Mouse (Mus musculus): ENCODE measurements at regions not wholly inside any gene's neighbourhood (a gene's known extent, or its start where the extent isn't known, plus 50 kb on each side); places are given as distances from the start of the nearest gene placed in this dataset.

DNA sequence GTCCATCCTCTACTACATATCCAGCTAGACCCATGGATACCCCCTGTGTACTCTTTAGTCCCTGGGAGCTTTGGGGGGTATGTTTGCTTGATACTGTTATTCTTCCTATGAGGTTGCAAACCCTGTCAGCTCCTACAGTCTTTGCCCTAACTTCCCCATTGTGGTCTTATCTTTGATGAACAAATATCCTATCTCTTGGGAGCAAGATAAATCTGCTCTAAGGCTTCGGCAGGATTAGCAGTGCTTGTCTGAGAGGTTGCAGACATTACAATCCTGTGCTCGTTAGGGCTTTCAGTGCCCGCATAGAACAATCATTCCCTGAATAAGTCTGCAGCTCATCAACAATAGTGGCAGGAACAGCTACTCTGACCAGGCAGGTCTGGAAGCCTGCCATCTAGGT lies 1002.7 kb upstream of the Zeb2 start:
- no peaks in the 10 kb centered on the region for H3K9me3 ChIP-seq (replicated peaks)
- H3K36me3 ChIP-seq: no peaks in the 10 kb centered on the region
- no peak overlapping the region for H3K9ac ChIP-seq
- no peak for ATAC-seq (ENCODE audit: insufficient number of reproducible peaks, low FRiP score)
- H3K4me1 ChIP-seq (replicated peaks): no peaks in the 10 kb centered on the region
- H3K4me2 ChIP-seq: no peak overlapping the region
- WGBS: 27% methylated on average over 3 of the region's 3 CpGs
- H3K4me3 ChIP-seq: no peak overlapping the region
- no peaks in the 10 kb centered on the region for H3K27me3 ChIP-seq (replicated peaks)
- no peak overlapping the region for H3K27ac ChIP-seq (ENCODE audit: poor library complexity, severe bottlenecking)

DNA sequence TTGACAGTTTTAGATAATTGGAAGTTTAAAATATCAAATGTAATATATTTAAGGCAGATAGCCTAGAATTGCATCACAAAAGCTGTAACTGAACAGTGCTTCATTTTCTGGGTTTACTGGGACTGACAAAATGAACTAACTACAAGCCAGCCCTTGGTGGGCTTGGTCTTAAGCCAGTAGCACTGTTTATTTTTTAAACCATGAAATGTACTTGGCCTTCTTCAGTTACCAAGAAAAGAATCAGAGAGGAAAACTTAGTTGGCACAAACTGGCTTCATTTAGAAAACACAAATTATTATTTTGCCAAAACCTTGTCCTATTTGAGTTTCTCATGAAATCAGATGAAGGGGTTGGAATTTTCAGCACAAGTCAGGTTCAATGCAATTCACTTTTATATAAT lies 989.8 kb upstream of the Zeb2 start:
- ATAC-seq (ENCODE audit: insufficient number of reproducible peaks, low FRiP score): no peak
- Histone ChIP-seq H3K9me3 (replicated peaks) (no peaks in the 10 kb centered on the region), H3K36me3 (no peaks in the 10 kb centered on the region), H3K27me3 (replicated peaks) (no peaks in the 10 kb centered on the region), H3K4me1 (replicated peaks) (no peaks in the 10 kb centered on the region), H3K4me2 (no peak overlapping the region), H3K27ac (ENCODE audit: poor library complexity, severe bottlenecking) (no peak overlapping the region), H3K4me3 (no peak overlapping the region), H3K9ac (no peak overlapping the region)

DNA sequence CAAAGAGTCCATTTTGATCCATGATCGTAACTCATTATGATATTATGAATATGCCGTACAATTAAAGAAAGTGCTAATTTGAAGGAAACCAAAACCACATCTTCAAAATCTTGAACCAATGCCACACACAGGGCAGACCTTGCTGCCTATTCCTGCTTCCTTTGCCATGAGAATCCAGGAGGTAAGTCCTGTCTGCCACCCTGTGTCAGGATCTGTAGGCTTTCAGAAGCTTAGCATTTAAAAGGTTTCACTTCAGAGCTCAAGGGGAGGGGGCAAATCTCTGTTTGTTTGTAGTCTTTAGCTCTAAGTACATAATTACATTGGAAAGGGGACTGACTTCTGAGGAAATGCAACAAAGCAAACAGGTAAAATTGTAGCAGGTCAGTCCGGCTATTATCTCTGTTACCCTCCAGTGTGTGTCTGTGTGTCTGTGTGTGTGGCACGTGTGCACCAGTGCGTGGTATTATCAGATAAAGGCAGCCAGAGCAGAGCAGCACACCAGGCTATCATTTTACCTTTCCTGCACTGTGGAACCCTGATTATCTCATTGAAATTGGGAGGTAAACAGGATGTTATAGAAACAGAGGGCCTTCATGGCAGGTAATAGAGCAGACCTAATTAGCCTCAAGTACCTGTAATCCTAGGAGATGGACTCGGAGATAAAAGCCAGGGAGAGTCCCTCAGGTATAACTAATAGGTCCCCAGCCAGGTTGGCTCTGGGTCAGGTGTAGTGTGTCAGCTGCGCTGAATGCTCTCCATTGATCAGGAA lies 948.0 kb upstream of the Zeb2 start:
- H3K36me3 ChIP-seq: no peaks in the 10 kb centered on the region
- WGBS: 57% methylated on average over 7 of the region's 7 CpGs
- H3K9ac ChIP-seq: no peak overlapping the region
- no peak for ATAC-seq (ENCODE audit: insufficient number of reproducible peaks, low FRiP score)
- no peak overlapping the region for H3K4me3 ChIP-seq
- H3K27me3 ChIP-seq (replicated peaks): no peaks in the 10 kb centered on the region
- no peaks in the 10 kb centered on the region for H3K4me1 ChIP-seq (replicated peaks)
- no peaks in the 10 kb centered on the region for H3K9me3 ChIP-seq (replicated peaks)
- H3K4me2 ChIP-seq: no peak overlapping the region
- H3K27ac ChIP-seq (ENCODE audit: poor library complexity, severe bottlenecking): no peak overlapping the region

DNA sequence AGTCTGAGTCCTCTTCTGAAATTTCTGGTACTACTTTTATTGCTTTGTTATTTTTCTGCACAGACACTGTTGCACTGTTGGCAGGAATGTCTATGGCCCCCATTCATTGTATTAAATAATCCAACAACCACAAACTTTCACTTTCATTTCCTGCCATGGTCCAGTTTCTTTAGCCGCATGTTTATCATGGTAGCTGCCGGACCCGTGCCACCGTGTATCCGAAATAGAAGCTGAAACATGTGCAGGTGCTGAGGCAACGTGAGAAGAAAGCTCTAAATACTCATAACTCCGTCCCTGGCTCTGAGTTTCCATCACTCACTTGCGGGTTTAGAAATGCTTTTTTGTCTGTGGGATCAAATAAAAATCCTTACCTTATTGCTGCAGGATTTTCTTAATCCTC lies 938.5 kb upstream of the Zeb2 start:
- H3K27ac ChIP-seq (ENCODE audit: poor library complexity, severe bottlenecking): no peak overlapping the region
- no peak overlapping the region for H3K9ac ChIP-seq
- H3K4me1 ChIP-seq (replicated peaks): peaks cover 4% of the 10 kb centered on the region; the same call in 1 of the 2 replicates
- H3K27me3 ChIP-seq (replicated peaks): no peaks in the 10 kb centered on the region
- 70% methylated on average over 8 of the region's 8 CpGs for WGBS
- 0 out of 2 replicates have a peak overlapping the region, but pooled peaks have one; percentile 15 for H3K4me3 ChIP-seq
- peak overlapping the region; percentile 49 for H3K4me2 ChIP-seq
- H3K9me3 ChIP-seq (replicated peaks): no peaks in the 10 kb centered on the region
- no peak for ATAC-seq (ENCODE audit: insufficient number of reproducible peaks, low FRiP score)
- no peaks in the 10 kb centered on the region for H3K36me3 ChIP-seq

DNA sequence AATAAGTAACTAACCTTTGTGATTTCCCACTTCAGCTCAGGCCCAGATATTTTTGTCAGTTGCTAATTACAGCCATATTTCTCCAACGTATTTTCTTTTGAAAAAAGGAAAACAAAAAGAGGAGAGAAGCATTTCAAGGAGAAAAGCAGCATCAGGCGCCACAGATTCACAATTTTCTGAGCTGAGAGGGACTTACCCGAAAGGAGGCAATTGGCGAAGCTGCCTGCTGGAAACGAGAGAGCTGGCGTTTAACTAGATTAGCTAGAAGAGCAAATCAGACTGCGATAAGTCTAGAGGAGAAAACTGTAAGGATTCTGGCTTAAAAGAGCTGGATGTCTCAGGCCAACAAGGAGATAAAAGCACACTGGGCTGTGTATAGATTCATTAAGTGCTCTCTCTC lies 937.7 kb upstream of the Zeb2 start:
- H3K9me3 ChIP-seq (replicated peaks): no peaks in the 10 kb centered on the region
- H3K36me3 ChIP-seq: no peaks in the 10 kb centered on the region
- no peak overlapping the region for H3K4me2 ChIP-seq
- H3K27ac ChIP-seq (ENCODE audit: poor library complexity, severe bottlenecking): no peak overlapping the region
- H3K27me3 ChIP-seq (replicated peaks): no peaks in the 10 kb centered on the region
- 55% methylated on average over 7 of the region's 7 CpGs for WGBS
- no peak overlapping the region for H3K9ac ChIP-seq
- ATAC-seq (ENCODE audit: insufficient number of reproducible peaks, low FRiP score): no peak
- peaks cover 4% of the 10 kb centered on the region; the same call in 1 of the 2 replicates for H3K4me1 ChIP-seq (replicated peaks)
- no peak overlapping the region for H3K4me3 ChIP-seq

DNA sequence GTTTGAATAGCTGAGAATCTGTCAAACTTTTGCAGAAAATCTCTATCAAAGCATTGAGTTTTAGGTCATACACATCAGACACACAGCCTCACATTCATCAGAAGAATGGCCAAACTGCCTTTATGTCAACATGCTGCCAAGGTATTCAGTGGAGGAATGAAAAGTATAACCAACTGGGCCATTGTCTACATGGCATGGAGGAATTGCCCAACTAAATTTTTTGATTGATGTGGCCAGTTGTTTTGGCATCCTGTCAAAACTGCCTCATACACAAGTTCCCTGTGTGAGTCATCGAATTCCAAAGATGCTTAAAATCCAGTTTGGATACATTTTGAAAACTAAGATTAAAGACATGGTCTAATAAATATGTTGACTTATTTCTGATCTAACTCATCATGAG lies 904.7 kb upstream of the Zeb2 start:
- no peak overlapping the region for H3K9ac ChIP-seq
- 81% methylated on average over 1 of the region's 1 CpGs for WGBS
- no peaks in the 10 kb centered on the region for H3K4me1 ChIP-seq (replicated peaks)
- no peak overlapping the region for H3K4me2 ChIP-seq
- H3K4me3 ChIP-seq: no peak overlapping the region
- no peak for ATAC-seq (ENCODE audit: insufficient number of reproducible peaks, low FRiP score)
- H3K27me3 ChIP-seq (replicated peaks): no peaks in the 10 kb centered on the region
- H3K9me3 ChIP-seq (replicated peaks): no peaks in the 10 kb centered on the region
- no peak overlapping the region for H3K27ac ChIP-seq (ENCODE audit: poor library complexity, severe bottlenecking)
- H3K36me3 ChIP-seq: no peaks in the 10 kb centered on the region

DNA sequence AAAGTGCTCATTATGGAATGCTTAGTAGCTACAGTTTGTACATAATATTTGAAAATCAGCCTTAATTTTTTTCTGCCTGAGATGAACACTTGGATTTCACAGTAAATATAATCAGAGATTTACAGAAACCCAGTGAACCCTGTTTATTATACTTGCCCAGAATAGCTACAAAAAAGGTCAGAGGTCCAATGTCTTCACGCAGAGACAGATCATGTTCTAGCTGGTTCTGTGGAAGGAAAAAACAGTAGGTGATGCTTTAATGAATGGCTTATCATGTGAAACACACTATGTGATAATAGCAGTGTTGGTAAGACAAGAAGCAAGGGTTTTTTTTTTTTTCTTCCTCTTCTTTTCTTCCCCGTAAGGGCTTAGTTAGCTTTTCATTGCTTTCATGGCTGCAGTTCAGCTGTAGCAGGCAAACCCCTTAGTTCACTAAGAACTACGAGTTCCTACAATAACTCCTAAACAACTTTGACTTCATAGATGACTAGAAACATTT lies 896.6 kb upstream of the Zeb2 start:
- Histone ChIP-seq H3K9ac (no peak overlapping the region), H3K9me3 (replicated peaks) (no peaks in the 10 kb centered on the region), H3K27me3 (replicated peaks) (no peaks in the 10 kb centered on the region), H3K4me1 (replicated peaks) (no peaks in the 10 kb centered on the region), H3K27ac (ENCODE audit: poor library complexity, severe bottlenecking) (no peak overlapping the region), H3K4me3 (no peak overlapping the region), H3K36me3 (no peaks in the 10 kb centered on the region), H3K4me2 (no peak overlapping the region)
- 58% methylated on average over 3 of the region's 3 CpGs for WGBS
- ATAC-seq (ENCODE audit: insufficient number of reproducible peaks, low FRiP score): no peak

DNA sequence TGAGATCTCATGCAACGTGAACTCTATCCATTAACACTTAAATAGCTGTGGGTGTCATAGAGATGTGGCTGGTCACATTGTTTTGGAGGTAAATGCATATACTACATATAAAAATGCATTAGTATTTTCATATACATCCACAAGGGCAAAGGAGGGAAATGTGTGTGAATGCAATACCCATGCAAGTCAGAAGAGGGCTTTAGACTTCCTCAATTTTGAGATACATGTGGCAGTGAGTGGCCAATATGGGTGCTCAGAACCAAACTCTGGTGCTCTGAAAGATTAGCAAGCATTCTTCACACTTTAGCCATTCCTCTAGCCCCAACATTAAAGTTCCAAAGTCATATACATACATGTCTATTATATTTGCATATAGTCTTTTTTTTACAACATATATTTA lies 895.5 kb upstream of the Zeb2 start:
- no peak overlapping the region for H3K9ac ChIP-seq
- H3K4me2 ChIP-seq: no peak overlapping the region
- no peak overlapping the region for H3K27ac ChIP-seq (ENCODE audit: poor library complexity, severe bottlenecking)
- H3K36me3 ChIP-seq: no peaks in the 10 kb centered on the region
- no peak for ATAC-seq (ENCODE audit: insufficient number of reproducible peaks, low FRiP score)
- no peak overlapping the region for H3K4me3 ChIP-seq
- H3K27me3 ChIP-seq (replicated peaks): no peaks in the 10 kb centered on the region
- WGBS: 77% methylated on average over 1 of the region's 1 CpGs
- no peaks in the 10 kb centered on the region for H3K9me3 ChIP-seq (replicated peaks)
- no peaks in the 10 kb centered on the region for H3K4me1 ChIP-seq (replicated peaks)

DNA sequence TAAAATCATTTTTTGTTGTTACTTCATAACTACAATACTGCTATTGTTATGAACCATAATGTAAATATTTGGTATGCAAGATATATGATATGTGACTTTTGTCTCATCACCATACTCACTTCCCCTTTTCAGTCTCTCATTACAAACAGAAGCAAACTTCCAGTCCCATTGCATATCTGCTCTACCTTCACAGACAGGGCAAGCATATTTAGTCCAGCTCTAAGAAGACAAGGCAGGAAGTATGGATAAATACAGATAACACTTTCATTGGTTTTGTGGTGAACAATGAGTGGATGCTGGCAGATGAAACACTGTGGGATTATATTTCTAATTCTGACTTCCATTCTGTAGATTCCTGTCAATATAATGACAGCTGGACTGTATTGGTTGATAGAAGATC lies 858.0 kb upstream of the Zeb2 start:
- H3K27ac ChIP-seq (ENCODE audit: poor library complexity, severe bottlenecking): no peak overlapping the region
- no peaks in the 10 kb centered on the region for H3K9me3 ChIP-seq (replicated peaks)

DNA sequence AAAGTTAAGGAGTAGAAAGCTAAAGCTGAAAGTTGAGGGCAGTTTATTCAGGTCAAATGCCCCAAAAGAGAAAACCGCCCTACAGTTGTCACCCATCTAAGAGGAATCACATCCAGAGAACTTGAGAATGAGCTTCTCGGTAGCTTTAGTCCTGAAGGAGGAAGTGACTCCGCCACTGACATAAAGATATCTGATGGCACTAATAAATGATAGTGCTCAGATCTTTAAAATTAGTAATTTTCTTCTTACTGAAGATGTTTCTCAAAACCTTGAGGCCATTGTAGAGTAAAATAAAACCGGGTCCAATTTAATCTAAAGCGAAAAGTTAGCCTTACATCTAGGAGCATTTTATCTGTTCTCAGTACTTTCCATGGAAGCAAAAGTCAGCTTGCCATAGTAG lies 851.4 kb upstream of the Zeb2 start:
- ATAC-seq (ENCODE audit: insufficient number of reproducible peaks, low FRiP score): no peak
- H3K9ac ChIP-seq: no peak overlapping the region
- no peaks in the 10 kb centered on the region for H3K27me3 ChIP-seq (replicated peaks)
- no peak overlapping the region for H3K27ac ChIP-seq (ENCODE audit: poor library complexity, severe bottlenecking)
- H3K9me3 ChIP-seq (replicated peaks): no peaks in the 10 kb centered on the region
- H3K36me3 ChIP-seq: no peaks in the 10 kb centered on the region
- H3K4me3 ChIP-seq: no peak overlapping the region
- H3K4me1 ChIP-seq (replicated peaks): no peaks in the 10 kb centered on the region
- H3K4me2 ChIP-seq: no peak overlapping the region
- WGBS: 76% methylated on average over 5 of the region's 5 CpGs

More for the DNA sequence above, 858.0 kb upstream of the Zeb2 start:
- Histone ChIP-seq H3K9ac (no peak overlapping the region), H3K36me3 (no peaks in the 10 kb centered on the region), H3K27me3 (replicated peaks) (no peaks in the 10 kb centered on the region), H3K4me3 (no peak overlapping the region), H3K4me1 (replicated peaks) (no peaks in the 10 kb centered on the region), H3K4me2 (no peak overlapping the region)
- ATAC-seq (ENCODE audit: insufficient number of reproducible peaks, low FRiP score): no peak

DNA sequence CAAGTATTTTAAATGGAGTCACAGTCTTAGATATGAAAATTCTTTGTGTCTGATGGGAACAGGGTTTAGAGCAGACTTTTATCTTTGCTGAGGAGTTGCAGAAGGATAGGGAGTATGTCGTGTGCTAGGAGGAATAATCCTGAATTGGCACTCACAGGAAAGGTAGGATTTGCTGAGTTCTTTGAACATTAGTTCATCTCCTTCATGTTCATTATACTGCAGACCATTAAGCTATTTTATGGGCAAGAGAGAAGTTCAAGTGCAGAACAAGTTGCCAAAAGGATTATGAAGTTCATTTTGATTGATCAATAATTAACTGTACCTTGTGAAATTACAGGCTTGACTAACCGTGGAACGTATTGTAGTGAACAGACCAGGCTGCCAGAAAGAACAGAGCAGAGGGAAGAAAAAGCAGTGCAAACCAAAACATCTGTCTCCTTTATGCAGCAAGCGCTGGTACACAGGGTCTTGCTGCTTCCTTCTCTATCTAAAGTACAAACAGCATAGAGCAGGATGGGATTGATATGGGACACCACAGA lies 839.7 kb upstream of the Zeb2 start:
- Histone ChIP-seq H3K4me2 (no peak overlapping the region), H3K36me3 (no peaks in the 10 kb centered on the region), H3K4me3 (no peak overlapping the region), H3K4me1 (replicated peaks) (no peaks in the 10 kb centered on the region), H3K27me3 (replicated peaks) (no peaks in the 10 kb centered on the region), H3K9ac (no peak overlapping the region), H3K27ac (ENCODE audit: poor library complexity, severe bottlenecking) (no peak overlapping the region), H3K9me3 (replicated peaks) (no peaks in the 10 kb centered on the region)
- 74% methylated on average over 4 of the region's 4 CpGs for WGBS
- ATAC-seq (ENCODE audit: insufficient number of reproducible peaks, low FRiP score): no peak

DNA sequence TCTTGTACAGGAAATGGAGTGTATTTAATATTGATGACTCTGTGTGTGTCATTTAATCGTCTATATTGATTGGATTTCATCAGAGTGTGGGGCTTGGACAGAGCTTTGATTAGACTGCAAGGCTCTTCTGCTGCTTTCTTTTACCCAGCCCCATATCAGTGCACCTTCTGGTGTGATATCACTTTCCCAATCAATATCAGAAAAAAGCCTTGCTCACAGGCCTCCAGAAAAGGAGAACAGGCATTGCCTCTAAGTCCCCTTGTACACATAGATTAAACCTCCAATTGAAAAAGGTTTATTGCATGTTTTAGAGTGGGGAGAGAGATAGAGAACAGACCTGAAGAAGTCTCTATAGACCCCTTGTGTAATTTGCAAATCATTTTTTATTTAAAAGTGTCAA lies 831.6 kb upstream of the Zeb2 start:
- WGBS: 67% methylated on average over 1 of the region's 1 CpGs
- ATAC-seq (ENCODE audit: insufficient number of reproducible peaks, low FRiP score): no peak
- H3K4me3 ChIP-seq: no peak overlapping the region

More for the DNA sequence above, 831.6 kb upstream of the Zeb2 start:
- Histone ChIP-seq H3K27me3 (replicated peaks) (no peaks in the 10 kb centered on the region), H3K36me3 (no peaks in the 10 kb centered on the region), H3K4me2 (no peak overlapping the region), H3K27ac (ENCODE audit: poor library complexity, severe bottlenecking) (no peak overlapping the region), H3K9ac (no peak overlapping the region), H3K9me3 (replicated peaks) (no peaks in the 10 kb centered on the region), H3K4me1 (replicated peaks) (no peaks in the 10 kb centered on the region)

Measured in heart, embryonic 12.5 days (tissue).